Mouse (Mus musculus) intestine, embryonic 15.5 days (tissue): ENCODE measurements around the gene Asdurf. TPM values are rescaled to one million over a fixed set of nuclear protein-coding genes. Genes with fewer than 3 reads are reported as not detected.
"Not testable (repeated sequence)": the region's sequence is repeated elsewhere in the genome, so short reads cannot be mapped to it uniquely, and the experiment has no call there.

ENCODE experiments used
- ATAC-seq: fragments of 200-750 bp; cut with Nextera tagmentation; 2 replicates; pipeline ENCODE4 v1.8.0; 2017; ENCODE audit warnings: moderate TSS enrichment, moderate library complexity
- H3K27ac ChIP-seq: fragments of 300-500 bp; sonication (generic); 2 replicates; pipeline ENCODE4 v1.5.1; 2015; ENCODE audit warnings: mild to moderate bottlenecking, inconsistent platforms
- H3K27me3 ChIP-seq: fragments of 300-500 bp; sonication (generic); replicated peaks from 2 replicates; pipeline ENCODE4 v1.6.1; 2015; ENCODE audit warnings: inconsistent platforms
- H3K36me3 ChIP-seq: fragments of 300-500 bp; sonication (generic); 2 replicates; pipeline ENCODE4 v1.6.1; 2015; ENCODE audit warnings: inconsistent platforms
- H3K4me1 ChIP-seq: fragments of 300-500 bp; sonication (generic); replicated peaks from 2 replicates; pipeline ENCODE4 v1.6.1; 2015; ENCODE audit warnings: inconsistent platforms
- H3K4me2 ChIP-seq: fragments of 300-500 bp; sonication (generic); replicated peaks from 2 replicates; pipeline ENCODE4 v1.6.1; 2015; ENCODE audit warnings: mild to moderate bottlenecking, inconsistent platforms
- H3K4me3 ChIP-seq: fragments of 300-500 bp; sonication (generic); replicated peaks from 2 replicates; pipeline ENCODE4 v1.5.1; 2015; ENCODE audit warnings: inconsistent platforms
- H3K9ac ChIP-seq: fragments of 300-500 bp; sonication (generic); 2 replicates; pipeline ENCODE4 v1.6.1; 2015; ENCODE audit warnings: inconsistent platforms
- H3K9me3 ChIP-seq: fragments of 300-500 bp; sonication (generic); 2 replicates; pipeline ENCODE4 v1.6.1; 2016; ENCODE audit warnings: inconsistent platforms
- WGBS: fragments of 180-500 bp; shearing (Covaris S2); methylation state at CpG from one replicate; pipeline ENCODE4 v1.1.7; 2015; 5-methylcytosine and 5-hydroxymethylcytosine counted together
- polyA plus RNA-seq: library from polyadenylated mRNA; unstranded; fragments of >200 nt; fragmentation: Nextera tagmentation; extraction: Ambion mirVana; gene quantifications from 2 replicates; pipeline ENCODE4 v1.2.1, GENCODE M21; 2015

The Asdurf gene
- polyA plus RNA-seq, result 8.1 and 13.7 TPM in 2 replicates

DNA sequence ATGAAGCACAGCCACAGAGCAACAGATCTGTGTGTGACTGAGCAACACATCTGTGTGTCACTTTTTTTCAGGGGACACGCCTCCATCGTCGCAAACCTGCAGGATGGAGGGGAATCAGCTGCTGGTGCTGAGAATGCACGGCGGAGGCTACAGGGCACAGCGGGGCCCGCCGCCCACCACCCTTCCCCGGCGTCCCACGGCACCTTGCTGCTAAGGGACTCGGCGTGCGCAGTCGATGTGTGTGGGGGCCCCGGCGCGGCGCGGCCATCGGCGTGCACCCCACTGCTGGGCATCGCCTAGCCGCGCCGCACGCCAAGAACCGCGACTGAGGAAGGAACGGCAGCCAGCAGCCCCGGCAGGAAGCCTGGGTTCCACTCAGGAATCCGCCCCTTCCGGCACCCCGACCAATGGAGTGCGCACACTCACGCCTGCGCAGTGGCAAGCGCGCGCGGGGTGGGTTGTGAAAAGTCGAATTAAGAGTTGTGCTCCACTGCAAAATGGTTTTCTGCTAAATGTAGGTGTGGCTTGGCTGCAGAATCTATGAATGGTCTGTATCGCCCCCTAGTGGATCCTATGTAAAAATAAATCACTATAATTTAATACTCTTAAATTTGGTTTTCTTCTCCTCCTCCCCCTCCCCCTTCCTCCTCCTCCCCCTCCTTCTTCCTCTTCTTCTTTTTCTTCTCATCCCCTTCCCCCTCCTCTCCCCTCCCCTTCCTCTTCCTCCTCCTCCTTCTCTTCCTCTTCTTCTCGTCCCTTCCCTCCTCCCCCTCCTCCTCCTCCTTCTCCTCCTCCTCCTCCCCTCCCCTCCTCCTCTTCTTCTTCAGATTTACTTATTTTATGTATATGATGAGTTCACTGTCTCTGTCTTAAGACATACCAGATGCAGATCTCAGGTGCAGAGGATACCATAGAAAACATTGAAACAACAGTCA, at the start of gene Asdurf, which contains the start of the genes Gm28551 and Asnsd1:
TSS of gene Asdurf (minus strand) at position 293 of the 935 bp plus-strand sequence.
TSS of gene Gm28551 (minus strand) at position 341 of the 935 bp plus-strand sequence.
TSS of gene Asnsd1 (minus strand) at position 426 of the 935 bp plus-strand sequence.
- Histone ChIP-seq H3K36me3 (peaks cover 7% of the 10 kb centered on the region; the same call in 1 of the 2 replicates), H3K4me1 (no peaks in the 10 kb centered on the region), H3K9me3 (no peaks in the 10 kb centered on the region), H3K27me3 (no peaks in the 10 kb centered on the region), H3K27ac (peak within 1 kb of the TSS; percentile 88), H3K4me3 (peak within 1 kb of the TSS; percentile 84), H3K4me2 (peak within 1 kb of the TSS; percentile 51), H3K9ac (peak within 1 kb of the TSS; percentile 97)
- under 1% methylated on average over 44 of the region's 44 CpGs for WGBS
- ATAC-seq, result peak; percentile 100

DNA sequence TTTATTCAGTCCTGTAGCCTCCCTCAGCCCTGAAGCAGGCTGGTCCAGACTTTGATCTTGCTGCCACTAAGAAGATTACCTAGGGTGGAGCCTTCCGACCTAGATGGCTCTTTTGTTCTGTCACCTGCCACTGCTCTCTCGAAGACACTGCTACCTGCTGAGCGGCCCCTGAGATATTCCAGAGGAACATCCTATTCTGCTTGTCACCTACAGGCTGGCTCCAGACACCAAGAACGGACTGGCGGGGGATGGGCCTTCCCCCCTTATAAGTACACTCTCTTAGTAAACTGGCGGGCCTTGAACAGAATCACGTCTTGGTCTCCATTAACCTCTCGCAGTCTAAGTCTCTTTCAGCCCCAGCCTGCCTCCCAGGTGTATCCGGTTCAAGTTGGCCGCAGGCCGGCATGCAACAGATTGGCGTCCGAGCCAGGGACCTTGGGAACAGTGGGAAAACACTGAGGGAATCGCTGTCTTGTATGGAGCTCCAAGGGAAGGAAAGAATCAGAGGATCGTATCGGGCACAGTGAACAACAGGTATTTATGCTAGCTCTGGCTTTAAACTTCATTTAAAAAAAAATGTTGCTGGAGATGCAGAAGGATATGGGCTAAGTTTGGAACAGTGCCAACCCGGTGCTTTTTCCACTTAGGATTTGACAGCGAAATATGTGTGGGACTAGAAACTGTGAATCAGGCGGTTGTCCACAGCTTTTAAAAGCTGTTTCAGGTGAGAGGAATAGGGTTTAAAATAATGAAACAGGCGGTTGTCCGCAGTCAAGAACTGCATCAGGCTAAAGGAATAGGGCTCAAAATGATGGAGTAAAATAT, 41.7 kb upstream of the Asdurf start:
- 36% methylated on average over 21 of the region's 21 CpGs for WGBS
- not testable (repeated sequence) for H3K36me3 ChIP-seq, H3K27me3 ChIP-seq, ATAC-seq, H3K27ac ChIP-seq, H3K9me3 ChIP-seq, H3K9ac ChIP-seq, H3K4me1 ChIP-seq, H3K4me3 ChIP-seq
- H3K4me2 ChIP-seq, result 0 out of 2 replicates have a peak overlapping the region, but pooled peaks have one; percentile 14

- H3K27ac ChIP-seq, result no peak overlapping the region
- H3K4me1 ChIP-seq, result no peaks in the 10 kb centered on the region
- H3K27me3 ChIP-seq, result no peaks in the 10 kb centered on the region
- no peak overlapping the region for H3K9ac ChIP-seq
- H3K4me2 ChIP-seq, result no peak overlapping the region
- 93% methylated on average over 14 of the region's 14 CpGs for WGBS
- H3K36me3 ChIP-seq, result no peaks in the 10 kb centered on the region
- H3K9me3 ChIP-seq, result no peaks in the 10 kb centered on the region
- ATAC-seq, result no peak
- no peak overlapping the region for H3K4me3 ChIP-seq
Observed at GRCm38 (mm10) chr1:53388762-53389161, 36.3 kb upstream of the Asdurf start.

GRCm38 (mm10) chr1:53384085-53384688, 31.8 kb upstream of the Asdurf start:
- no peak overlapping the region for H3K4me2 ChIP-seq
- no peaks in the 10 kb centered on the region for H3K4me1 ChIP-seq
- no peaks in the 10 kb centered on the region for H3K27me3 ChIP-seq
- WGBS, result 77% methylated on average over 6 of the region's 6 CpGs
- H3K4me3 ChIP-seq, result no peak overlapping the region
- H3K36me3 ChIP-seq, result no peaks in the 10 kb centered on the region
- H3K9ac ChIP-seq, result no peak overlapping the region
- H3K27ac ChIP-seq, result no peak overlapping the region
- no peaks in the 10 kb centered on the region for H3K9me3 ChIP-seq
- ATAC-seq, result no peak

DNA sequence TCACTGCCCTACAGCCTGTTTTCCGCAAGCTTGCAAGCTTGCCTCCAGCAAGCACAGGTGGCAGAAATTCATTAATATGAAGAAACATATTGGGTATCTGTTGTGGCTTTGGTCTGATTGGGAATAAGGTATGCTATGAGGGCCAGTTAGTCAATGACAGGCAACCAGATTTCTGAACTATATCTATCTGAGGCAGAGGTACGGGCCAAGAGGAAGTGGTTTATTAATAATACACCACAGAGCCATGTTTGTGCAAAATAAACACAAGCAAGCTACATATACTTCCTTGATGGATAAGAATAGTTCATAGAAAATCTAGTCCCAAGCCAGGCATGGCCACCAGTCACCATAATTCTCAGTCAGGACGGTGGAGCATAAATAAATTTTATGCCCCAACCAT, 25.3 kb upstream of the Asdurf start:
- Histone ChIP-seq H3K4me3 (no peak overlapping the region), H3K4me1 (no peaks in the 10 kb centered on the region), H3K36me3 (no peaks in the 10 kb centered on the region), H3K27ac (no peak overlapping the region), H3K9me3 (no peaks in the 10 kb centered on the region), H3K4me2 (no peak overlapping the region), H3K9ac (no peak overlapping the region), H3K27me3 (no peaks in the 10 kb centered on the region)
- ATAC-seq, result no peak
- 74% methylated on average over 3 of the region's 3 CpGs for WGBS

- H3K4me3 ChIP-seq, H3K4me1 ChIP-seq, H3K9ac ChIP-seq, H3K36me3 ChIP-seq, H3K27me3 ChIP-seq, H3K4me2 ChIP-seq, H3K9me3 ChIP-seq, H3K27ac ChIP-seq: not testable (repeated sequence)
- WGBS, result 79% methylated on average over 2 of the region's 2 CpGs
- ATAC-seq, result peak; percentile 67
Observed at GRCm38 (mm10) chr1:53375965-53376364, 23.5 kb upstream of the Asdurf start.

DNA sequence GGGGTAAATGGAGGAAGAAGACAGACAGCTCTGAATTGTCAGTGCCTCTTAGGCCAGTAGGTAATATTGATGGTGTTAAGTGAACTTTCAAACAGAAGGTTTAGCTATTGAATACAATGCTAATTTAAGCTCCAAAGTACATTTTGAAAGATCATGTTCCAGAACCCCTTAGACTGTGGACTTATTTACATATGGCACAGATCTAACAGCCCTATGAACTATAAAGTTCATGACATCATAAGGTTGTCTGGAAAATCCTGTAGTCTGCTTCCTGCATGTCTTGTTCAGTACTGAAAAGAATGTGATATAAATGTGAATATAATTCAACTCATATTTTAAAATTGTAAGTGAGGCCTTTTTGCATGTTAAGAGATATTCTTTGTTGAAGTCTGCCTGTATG, 6.6 kb upstream of the Asdurf start:
- Histone ChIP-seq H3K9ac (no peak overlapping the region), H3K4me1 (no peaks in the 10 kb centered on the region), H3K4me2 (no peak overlapping the region), H3K9me3 (no peaks in the 10 kb centered on the region), H3K27ac (no peak overlapping the region), H3K4me3 (no peak overlapping the region), H3K36me3 (no peaks in the 10 kb centered on the region), H3K27me3 (no peaks in the 10 kb centered on the region)
- peak; percentile 82 for ATAC-seq

DNA sequence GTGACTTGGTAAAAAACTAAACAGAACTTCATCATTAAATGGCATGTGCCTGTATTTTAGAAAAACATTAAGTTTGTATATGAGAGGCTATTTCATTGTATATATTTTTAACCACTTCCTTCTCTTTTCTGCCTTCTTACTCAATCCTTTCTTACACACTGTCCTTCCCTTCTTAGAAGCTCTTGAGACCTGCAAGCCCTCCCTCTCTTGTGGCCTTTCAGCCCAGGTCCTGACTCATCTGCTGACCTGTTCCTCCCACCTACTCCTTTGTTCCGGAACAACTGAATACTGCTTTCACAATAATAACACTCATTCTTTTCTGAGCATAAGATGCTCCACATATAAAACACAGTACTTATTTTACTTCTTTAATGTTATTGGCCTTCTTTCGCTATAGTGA, 11.3 kb downstream of the Asdurf start:
- ATAC-seq, result no peak
- no peak overlapping the region for H3K9ac ChIP-seq
- no peaks in the 10 kb centered on the region for H3K27me3 ChIP-seq
- H3K36me3 ChIP-seq, result peaks cover 16% of the 10 kb centered on the region
- WGBS, result 95% methylated on average over 2 of the region's 2 CpGs
- H3K4me1 ChIP-seq, result no peaks in the 10 kb centered on the region
- H3K27ac ChIP-seq, result no peak overlapping the region
- no peak overlapping the region for H3K4me3 ChIP-seq
- no peaks in the 10 kb centered on the region for H3K9me3 ChIP-seq
- H3K4me2 ChIP-seq, result no peak overlapping the region

DNA sequence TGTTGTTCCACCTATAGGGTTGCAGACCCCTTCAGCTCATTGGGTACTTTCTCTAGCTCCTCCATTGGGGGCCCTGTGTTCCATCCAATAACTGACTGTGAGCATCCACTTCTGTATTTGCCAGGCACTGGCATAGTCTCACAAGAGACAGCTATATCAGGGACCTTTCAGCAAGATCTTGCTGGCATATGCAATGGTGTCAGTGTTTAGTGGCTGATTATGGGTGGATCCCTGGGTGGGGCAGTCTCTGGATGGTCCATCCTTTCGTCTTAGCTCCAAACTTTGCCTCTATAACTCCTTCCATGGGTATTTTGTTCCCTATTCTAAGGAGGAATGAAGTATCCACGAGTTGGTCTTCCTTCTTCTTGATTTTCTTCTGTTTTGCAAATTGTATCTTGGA, 15.0 kb downstream of the Asdurf start:
- H3K4me2 ChIP-seq, H3K4me1 ChIP-seq, H3K9ac ChIP-seq: not testable (repeated sequence)

DNA sequence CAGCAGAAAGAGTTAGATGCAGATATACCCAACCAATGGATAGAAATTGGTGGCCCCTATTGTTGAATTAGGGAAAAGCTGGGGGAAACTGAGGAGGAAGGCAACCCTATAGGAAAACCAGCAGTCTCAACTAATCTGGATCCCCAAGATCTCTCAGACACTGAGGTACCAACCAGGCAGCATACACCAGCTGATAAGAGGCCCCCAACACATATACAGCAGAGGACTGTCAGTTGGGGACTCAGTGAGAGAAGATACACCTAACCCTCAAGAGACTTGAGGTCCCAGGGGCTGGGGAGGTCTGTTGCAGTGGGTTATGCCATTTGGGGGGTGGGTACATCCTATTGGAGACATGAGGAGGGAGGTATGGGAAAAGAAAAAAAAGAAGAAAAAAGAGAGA, 17.0 kb downstream of the Asdurf start:
- no peak overlapping the region for H3K4me3 ChIP-seq
- H3K9me3 ChIP-seq, result no peaks in the 10 kb centered on the region
- no peaks in the 10 kb centered on the region for H3K4me1 ChIP-seq
- no peaks in the 10 kb centered on the region for H3K36me3 ChIP-seq
- H3K27ac ChIP-seq, result no peak overlapping the region
- no peak overlapping the region for H3K9ac ChIP-seq
- ATAC-seq, result no peak
- no peaks in the 10 kb centered on the region for H3K27me3 ChIP-seq
- no peak overlapping the region for H3K4me2 ChIP-seq

More for the DNA sequence above, 15.0 kb downstream of the Asdurf start:
- H3K4me3 ChIP-seq, H3K36me3 ChIP-seq, H3K27me3 ChIP-seq, H3K9me3 ChIP-seq, ATAC-seq, H3K27ac ChIP-seq: not testable (repeated sequence)
- WGBS, result 64% methylated on average over 2 of the region's 2 CpGs

- not testable (repeated sequence) for H3K27me3 ChIP-seq, H3K9ac ChIP-seq, H3K9me3 ChIP-seq, H3K4me2 ChIP-seq, H3K4me3 ChIP-seq, H3K27ac ChIP-seq, ATAC-seq, H3K4me1 ChIP-seq, H3K36me3 ChIP-seq
- WGBS, result 63% methylated on average over 5 of the region's 5 CpGs
Observed at GRCm38 (mm10) chr1:53333527-53333926, 18.9 kb downstream of the Asdurf start.
